8 mouse cellular contexts compared by ENCODE assay signal in the genomic region with DNA sequence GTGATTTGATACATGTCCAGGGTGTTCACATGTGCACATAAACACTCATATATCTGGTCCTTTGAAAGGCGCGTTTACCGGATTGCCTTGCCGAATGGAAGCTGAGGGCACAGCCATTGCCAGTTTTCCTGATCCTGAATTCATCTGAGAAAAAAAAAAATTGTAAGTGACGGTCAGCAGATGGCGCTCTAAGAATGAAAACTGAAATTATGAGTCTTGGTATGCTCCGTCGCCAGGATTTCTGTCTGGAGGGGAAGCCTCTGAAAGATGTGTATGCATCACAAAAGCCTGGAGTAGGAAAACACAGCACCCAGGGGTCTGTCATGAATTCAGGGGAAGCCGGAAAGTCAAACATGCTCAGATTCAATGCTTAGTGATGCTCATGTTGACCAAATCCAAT.
DNase-seq lines count a peak whose midpoint lies in the region; ATAC-seq and TF ChIP-seq lines count a peak whose summit lies in the region.

No protein-coding gene starts in this region.

- no peak overlapping the region for H3K4me3 ChIP-seq in CH12.LX (replicated peaks in 1 of 3; ENCODE audit: low read depth in 2 of 3, low read length in 2 of 3, poor library complexity in 1 of 3)
- no peak overlapping the region for H3K4me3 ChIP-seq in forebrain, postnatal 0 days (ENCODE audit: low read depth, low read length)
- no peak overlapping the region for H3K4me3 ChIP-seq in neural tube, embryonic 11.5 days (ENCODE audit: low read depth, low read length)

- TF ChIP-seq RAD21 in CH12.LX (IDR thresholded peaks at IDR 0.05; ENCODE audit: low read depth, low read length), result peak; percentile 93

- H3K9ac ChIP-seq in CH12.LX (ENCODE audit: insufficient read depth, low read depth), result no peak overlapping the region
- H3K9ac ChIP-seq in forebrain, postnatal 0 days, result no peak overlapping the region
- H3K9ac ChIP-seq in neural tube, embryonic 11.5 days (ENCODE audit: low read length), result no peak overlapping the region

- no peaks in the 10 kb centered on the region for H3K36me3 ChIP-seq in CH12.LX (replicated peaks in 1 of 2; ENCODE audit: control insufficient read depth in 1 of 2, insufficient read depth in 1 of 2, low read length in 1 of 2)
- H3K36me3 ChIP-seq in forebrain, postnatal 0 days (ENCODE audit: insufficient read depth), result no peaks in the 10 kb centered on the region
- no peaks in the 10 kb centered on the region for H3K36me3 ChIP-seq in neural tube, embryonic 11.5 days (ENCODE audit: control insufficient read depth, insufficient read depth, low read length)

- peak; percentile 44 to 60 for DNase-seq in heart, postnatal 14 days
- no peak for DNase-seq in heart, adult 9 months (ENCODE audit: low spot score in 2 of 2)
- peak; percentile 65 for DNase-seq in CH12.LX (ENCODE audit: extremely low read depth)
- peak; percentile 13 for DNase-seq in c-Kit-positive CD71-positive TER-119-positive erythroid progenitor cells, embryonic 14.5 days (ENCODE audit: low spot score)
- peak; percentile 92 for DNase-seq in forebrain, postnatal 0 days
- peak; percentile 58 to 77 for DNase-seq in left cerebral cortex, postnatal 25 days (ENCODE audit: low spot score in 2 of 2)
- peak; percentile 75 for DNase-seq in neural tube, embryonic 11.5 days (ENCODE audit: low spot score)
- DNase-seq in T-cell, adult 2 months (ENCODE audit: low spot score), result no peak

- intact Hi-C loops in heart, postnatal 14 days (cut with DNase I), result loop anchor here (1.0 to 2.0 kb wide), 3 partner anchors 276 to 369 kb away; no protein-coding TSS in a partner anchor
- intact Hi-C loops in left cerebral cortex, postnatal 25 days (cut with DNase I), result loop anchor here (1.0 to 2.0 kb wide), 3 partner anchors 277 to 374 kb away; partner anchors contain the start of gene Diras2

- no peak overlapping the region for H3K27ac ChIP-seq in CH12.LX (ENCODE audit: insufficient read depth, low read depth)
- H3K27ac ChIP-seq in forebrain, postnatal 0 days (ENCODE audit: low read depth, low read length), result no peak overlapping the region
- no peak overlapping the region for H3K27ac ChIP-seq in neural tube, embryonic 11.5 days (ENCODE audit: low read depth, low read length)

- peaks cover 3 to 22% of the 10 kb centered on the region in 2 experiments for H3K4me1 ChIP-seq in CH12.LX (ENCODE audit: control insufficient read depth in 1 of 2, insufficient read depth in 2 of 2)
- no peaks in the 10 kb centered on the region for H3K4me1 ChIP-seq in forebrain, postnatal 0 days (ENCODE audit: insufficient read depth)
- no peaks in the 10 kb centered on the region for H3K4me1 ChIP-seq in neural tube, embryonic 11.5 days (ENCODE audit: control insufficient read depth, insufficient read depth, low read length)

- TF ChIP-seq EP300 in CH12.LX (IDR thresholded peaks at IDR 0.05; ENCODE audit: low read length), result no peak

- H3K9me3 ChIP-seq in CH12.LX (replicated peaks; ENCODE audit: low read length), result peaks cover 5% of the 10 kb centered on the region
- H3K9me3 ChIP-seq in forebrain, postnatal 0 days (ENCODE audit: low read length), result no peaks in the 10 kb centered on the region
- H3K9me3 ChIP-seq in neural tube, embryonic 11.5 days (ENCODE audit: control insufficient read depth, low read length), result no peaks in the 10 kb centered on the region

- TF ChIP-seq POLR2A in CH12.LX (IDR thresholded peaks at IDR 0.05; ENCODE audit: low read depth, low read length), result no peak

- H3K79me2 ChIP-seq in CH12.LX (replicated peaks; ENCODE audit: control insufficient read depth, extremely low read depth, insufficient read depth, poor library complexity, severe bottlenecking), result no peaks in the 10 kb centered on the region

- TF ChIP-seq CTCF in CH12.LX (conservative IDR thresholded peaks at IDR 0.05 in 1 of 2, IDR thresholded peaks at IDR 0.05 in 1 of 2; ENCODE audit: low read depth in 2 of 2, low read length in 2 of 2), result peak; percentile 37 to 86; a peak in 3 of 4 replicates
- peak; percentile 84 for TF ChIP-seq CTCF in forebrain, postnatal 0 days (IDR thresholded peaks at IDR 0.05; ENCODE audit: low read depth)

- dilution Hi-C loops in CH12.LX (cut with MboI; ENCODE audit: extremely low pct_ligation_motif_present, extremely low pct_unique_long_range_greater_than_20kb, low sequenced_read_pairs), result no loop called here

- peak; percentile 55; the same call in 1 of the 2 replicates for ATAC-seq in forebrain, postnatal 0 days
- no peak for ATAC-seq in neural tube, embryonic 11.5 days (ENCODE audit: insufficient read depth, low FRiP score, low TSS enrichment)

- in situ Hi-C loops in CH12.LX (cut with MboI; ENCODE audit: low pct_ligation_motif_present, low pct_unique_long_range_greater_than_20kb, low sequenced_read_pairs), result loop anchor here (5.0 to 10.0 kb wide), 3 partner anchors 373 to 843 kb away; partner anchors contain the start of gene Nfil3

- no peaks in the 10 kb centered on the region for H3K27me3 ChIP-seq in CH12.LX (replicated peaks)
- no peaks in the 10 kb centered on the region for H3K27me3 ChIP-seq in forebrain, postnatal 0 days (ENCODE audit: insufficient read depth, low read length)
- no peaks in the 10 kb centered on the region for H3K27me3 ChIP-seq in neural tube, embryonic 11.5 days (ENCODE audit: control insufficient read depth, insufficient read depth, low read length)

- WGBS in forebrain, postnatal 0 days, result 8% methylated on average over 9 of the region's 9 CpGs
- WGBS in neural tube, embryonic 11.5 days, result 20% methylated on average over 9 of the region's 9 CpGs

- no peak overlapping the region for H3K4me2 ChIP-seq in CH12.LX (ENCODE audit: insufficient read depth, low read depth, poor library complexity, severe bottlenecking)
- no peak overlapping the region for H3K4me2 ChIP-seq in forebrain, postnatal 0 days (ENCODE audit: low read depth)
- H3K4me2 ChIP-seq in neural tube, embryonic 11.5 days (ENCODE audit: low read depth), result no peak overlapping the region

TF ChIP-seq in CH12.LX, 34 proteins besides CTCF, POLR2A, EP300 and RAD21:
- TF ChIP-seq NELFE (IDR thresholded peaks at IDR 0.05; ENCODE audit: low read depth, low read length) (no peak), BHLHE40 (IDR thresholded peaks at IDR 0.05; ENCODE audit: low read depth, low read length) (0 out of 2 replicates have a peak, but pooled peaks have one; percentile 4), ZNF384 (IDR thresholded peaks at IDR 0.05; ENCODE audit: low read depth, low read length) (peak; percentile 90), MYC (IDR thresholded peaks at IDR 0.05; ENCODE audit: low read depth, low read length) (0 out of 2 replicates have a peak, but pooled peaks have one; percentile 31), SMC3 (IDR thresholded peaks at IDR 0.05; ENCODE audit: low read depth, low read length) (peak; percentile 87), MAX (IDR thresholded peaks at IDR 0.05; ENCODE audit: low read length) (no peak), ZC3H11A (IDR thresholded peaks at IDR 0.05; ENCODE audit: low read depth, low read length) (peak; percentile 75), MAZ (IDR thresholded peaks at IDR 0.05; ENCODE audit: low read depth, low read length) (no peak), CHD1 (IDR thresholded peaks at IDR 0.05; ENCODE audit: low read depth, low read length) (no peak)

Comparison
In these comparisons a context has a peak if more than half of its experiments do, and no peak if none do; other contexts are left out.
1. DNase-seq: peak in heart, postnatal 14 days (2 of 2), CH12.LX (single experiment), c-Kit-positive CD71-positive TER-119-positive erythroid progenitor cells, embryonic 14.5 days (single experiment), forebrain, postnatal 0 days (single experiment), left cerebral cortex, postnatal 25 days (2 of 2) and neural tube, embryonic 11.5 days (single experiment); none in heart, adult 9 months (0 of 2) and T-cell, adult 2 months (single experiment).